Mouse (Mus musculus): ENCODE data around the gene Adcyap1. TPM values are rescaled to one million over a fixed set of nuclear protein-coding genes. Genes with fewer than 3 reads are reported as not detected.

The Adcyap1 gene
- total and polyA plus RNA-seq, 3 experiments: not detected

GRCm38 (mm10) chr17:93198213-93198612 lies 604 bp upstream of the Adcyap1 start:
- Histone ChIP-seq H3K4me3 (ENCODE audit: control insufficient read depth in 1 of 2, insufficient read depth in 1 of 2, low read depth in 2 of 2, low read length in 2 of 2) (no peak overlapping the region), H3K79me2 (ENCODE audit: control insufficient read depth, insufficient read depth, low read length, poor library complexity) (no peaks in the 10 kb centered on the region), H3K36me3 (ENCODE audit: control insufficient read depth in 1 of 2, insufficient read depth in 2 of 2, low read length in 2 of 2) (no peaks in the 10 kb centered on the region), H3K4me1 (ENCODE audit: control insufficient read depth in 1 of 2, insufficient read depth in 2 of 2, low read length in 2 of 2) (no peaks in the 10 kb centered on the region), H3K9ac (ENCODE audit: control insufficient read depth, low read depth, low read length, poor library complexity, severe bottlenecking) (no peak overlapping the region), H3K27me3 (ENCODE audit: control insufficient read depth in 1 of 2, insufficient read depth in 2 of 2, low read length in 2 of 2) (no peaks in the 10 kb centered on the region), H3K9me3 (replicated peaks; ENCODE audit: insufficient read depth, low read length) (no peaks in the 10 kb centered on the region), H3K27ac (ENCODE audit: control insufficient read depth, low read depth, low read length) (no peak overlapping the region)
- peak; percentile 34 for DNase-seq (ENCODE audit: low read depth, low spot score)
- TF ChIP-seq RCOR1 (IDR thresholded peaks at IDR 0.05; ENCODE audit: low read depth, low read length): no peak
- TF ChIP-seq TBP (IDR thresholded peaks at IDR 0.05; ENCODE audit: low read depth, low read length): no peak
- no peak for TF ChIP-seq JUND (IDR thresholded peaks at IDR 0.05; ENCODE audit: low read depth, low read length)
- no peak for TF ChIP-seq MAFK (IDR thresholded peaks at IDR 0.05; ENCODE audit: borderline replicate concordance, low read depth, low read length)
- TF ChIP-seq MXI1 (IDR thresholded peaks at IDR 0.05; ENCODE audit: low read depth, low read length): no peak
- TF ChIP-seq MEF2A (IDR thresholded peaks at IDR 0.05; ENCODE audit: extremely low read depth, insufficient replicate concordance, low read depth, low read length, poor library complexity, severe bottlenecking): no peak
- TF ChIP-seq UBTF (IDR thresholded peaks at IDR 0.05; ENCODE audit: borderline replicate concordance, insufficient read depth, low read depth, low read length): no peak
- TF ChIP-seq CHD1 (IDR thresholded peaks at IDR 0.05; ENCODE audit: low read depth, low read length): no peak
- TF ChIP-seq ZMIZ1 (IDR thresholded peaks at IDR 0.05; ENCODE audit: low read depth, low read length): no peak
- no peak for TF ChIP-seq GABPA (IDR thresholded peaks at IDR 0.05; ENCODE audit: low read depth, low read length)
- no peak for TF ChIP-seq POLR2AphosphoS5 (IDR thresholded peaks at IDR 0.05; ENCODE audit: borderline replicate concordance, low read depth, low read length)
- no peak for TF ChIP-seq TCF12 (IDR thresholded peaks at IDR 0.05; ENCODE audit: low read depth, low read length)
- TF ChIP-seq USF2 (IDR thresholded peaks at IDR 0.05; ENCODE audit: borderline replicate concordance in 1 of 2, insufficient read depth in 1 of 2, low read depth in 1 of 2, low read length in 2 of 2): no peak
- no peak for TF ChIP-seq ZC3H11A (IDR thresholded peaks at IDR 0.05; ENCODE audit: low read depth, low read length)
- TF ChIP-seq SMC3 (IDR thresholded peaks at IDR 0.05; ENCODE audit: low read depth, low read length): no peak
- TF ChIP-seq CHD2 (IDR thresholded peaks at IDR 0.05; ENCODE audit: low read length): no peak
- TF ChIP-seq EP300 (IDR thresholded peaks at IDR 0.05; ENCODE audit: low read depth in 1 of 2, low read length in 2 of 2): no peak
- TF ChIP-seq MAZ (IDR thresholded peaks at IDR 0.05; ENCODE audit: low read depth, low read length): no peak

- Histone ChIP-seq H3K79me2 (ENCODE audit: control insufficient read depth, insufficient read depth, low read length, poor library complexity) (no peaks in the 10 kb centered on the region), H3K27me3 (ENCODE audit: control insufficient read depth in 1 of 2, insufficient read depth in 2 of 2, low read length in 2 of 2) (no peaks in the 10 kb centered on the region)
- TF ChIP-seq TCF12 (IDR thresholded peaks at IDR 0.05; ENCODE audit: low read depth, low read length) (no peak), RAD21 (IDR thresholded peaks at IDR 0.05; ENCODE audit: low read depth, low read length) (no peak), RCOR1 (IDR thresholded peaks at IDR 0.05; ENCODE audit: low read depth, low read length) (no peak), ETS1 (IDR thresholded peaks at IDR 0.05; ENCODE audit: low read depth, low read length) (no peak), KAT2A (conservative IDR thresholded peaks at IDR 0.05; ENCODE audit: low read depth, low read length) (no peak), NELFE (IDR thresholded peaks at IDR 0.05; ENCODE audit: low read depth, low read length) (no peak), ZC3H11A (IDR thresholded peaks at IDR 0.05; ENCODE audit: low read depth, low read length) (no peak), ZKSCAN1 (IDR thresholded peaks at IDR 0.05; ENCODE audit: low read depth, low read length) (no peak), TAL1 (IDR thresholded peaks at IDR 0.05; ENCODE audit: low read length) (no peak), EP300 (IDR thresholded peaks at IDR 0.05; ENCODE audit: low read depth in 1 of 2, low read length in 2 of 2) (no peak), BHLHE40 (IDR thresholded peaks at IDR 0.05; ENCODE audit: borderline replicate concordance, low read depth, low read length) (no peak), POLR2A (IDR thresholded peaks at IDR 0.05; ENCODE audit: control insufficient read depth in 1 of 2, insufficient read depth in 1 of 2, low read depth in 1 of 2, low read length in 2 of 2, poor library complexity in 1 of 2) (no peak), CHD1 (IDR thresholded peaks at IDR 0.05; ENCODE audit: low read depth, low read length) (no peak), UBTF (IDR thresholded peaks at IDR 0.05; ENCODE audit: borderline replicate concordance, insufficient read depth, low read depth, low read length) (no peak), MAX (IDR thresholded peaks at IDR 0.05; ENCODE audit: low read length) (no peak), E2F4 (IDR thresholded peaks at IDR 0.05; ENCODE audit: borderline replicate concordance, low read depth, low read length) (no peak), POLR2AphosphoS2 (IDR thresholded peaks at IDR 0.05; ENCODE audit: low read length) (no peak)
Observed at GRCm38 (mm10) chr17:93199218-93199617, 401 bp downstream of the Adcyap1 start.

More at GRCm38 (mm10) chr17:93199218-93199617, 401 bp downstream of the Adcyap1 start:
- no peaks in the 10 kb centered on the region for H3K9me3 ChIP-seq (replicated peaks; ENCODE audit: insufficient read depth, low read length)
- H3K36me3 ChIP-seq (ENCODE audit: control insufficient read depth in 1 of 2, insufficient read depth in 2 of 2, low read length in 2 of 2): no peaks in the 10 kb centered on the region
- H3K4me1 ChIP-seq (ENCODE audit: control insufficient read depth in 1 of 2, insufficient read depth in 2 of 2, low read length in 2 of 2): no peaks in the 10 kb centered on the region
- H3K9ac ChIP-seq (ENCODE audit: control insufficient read depth, low read depth, low read length, poor library complexity, severe bottlenecking): no peak overlapping the region
- no peak for DNase-seq (ENCODE audit: low read depth, low spot score)
- no peak overlapping the region for H3K27ac ChIP-seq (ENCODE audit: control insufficient read depth, low read depth, low read length)
- no peak overlapping the region for H3K4me3 ChIP-seq (ENCODE audit: control insufficient read depth in 1 of 2, insufficient read depth in 1 of 2, low read depth in 2 of 2, low read length in 2 of 2)

Measured in MEL (cell line).